Mouse (Mus musculus) MEL (cell line): ENCODE measurements at regions not wholly inside any gene's neighbourhood (a gene's known extent, or its start where the extent isn't known, plus 50 kb on each side); places are given as distances from the start of the nearest gene placed in this dataset.

Experiments
- DNase-seq: peaks from one replicate; pipeline ENCODE4 v3.0.0; 2011; ENCODE audit warnings: low read depth, low spot score
- H3K27ac ChIP-seq: 2 replicates; pipeline ENCODE4 v1.5.1; 2012; ENCODE audit warnings: low read depth, mild to moderate bottlenecking, control low read depth, low read length, moderate library complexity; ENCODE audit not compliant: control insufficient read depth
- H3K27me3 ChIP-seq, 2 experiments: fragments of 150-350 bp in 1 of 2; sonication (generic) in 1 of 2; 2 replicates each; pipeline ENCODE4 v1.6.1; 2012; ENCODE audit warnings: low read length in 2 of 2, mild to moderate bottlenecking in 2 of 2, improper control_type of control experiment in 1 of 2, moderate library complexity in 1 of 2; ENCODE audit not compliant: insufficient read depth in 2 of 2, control insufficient read depth in 1 of 2
- H3K36me3 ChIP-seq, 2 experiments: 2 replicates each; pipeline ENCODE4 v1.6.1; 2012 to 2014; ENCODE audit warnings: low read length in 2 of 2, improper control_type of control experiment in 1 of 2, inconsistent platforms in 1 of 2, mild to moderate bottlenecking in 1 of 2; ENCODE audit not compliant: insufficient read depth in 2 of 2, control insufficient read depth in 1 of 2
- H3K4me1 ChIP-seq, 2 experiments: fragments of 150-350 bp in 1 of 2; sonication (generic) in 1 of 2; 2 replicates each; pipeline ENCODE4 v1.6.1; 2012; ENCODE audit warnings: low read length in 2 of 2, improper control_type of control experiment in 1 of 2, mild to moderate bottlenecking in 1 of 2; ENCODE audit not compliant: insufficient read depth in 2 of 2, control insufficient read depth in 1 of 2
- H3K4me3 ChIP-seq, 2 experiments: fragments of 150-350 bp in 1 of 2; sonication (generic) in 1 of 2; 2 replicates each; pipeline ENCODE4 v1.5.1; 2012; ENCODE audit warnings: low read depth in 2 of 2, low read length in 2 of 2, mild to moderate bottlenecking in 2 of 2, moderate library complexity in 2 of 2, control low read depth in 1 of 2, improper control_type of control experiment in 1 of 2; ENCODE audit not compliant: control insufficient read depth in 1 of 2, insufficient read depth in 1 of 2
- H3K79me2 ChIP-seq: 2 replicates; pipeline ENCODE4 v1.6.1; 2012; ENCODE audit warnings: mild to moderate bottlenecking, low read length, moderate library complexity; ENCODE audit not compliant: control insufficient read depth, poor library complexity, insufficient read depth
- H3K9ac ChIP-seq: 2 replicates; pipeline ENCODE4 v1.6.1; 2012; ENCODE audit warnings: low read depth, mild to moderate bottlenecking, control low read depth, low read length, moderate library complexity; ENCODE audit not compliant: control insufficient read depth, poor library complexity, severe bottlenecking
- H3K9me3 ChIP-seq: fragments of 150-350 bp; sonication (generic); replicated peaks from 2 replicates; pipeline ENCODE4 v1.6.1; 2012; ENCODE audit warnings: mild to moderate bottlenecking, low read length, improper control_type of control experiment, moderate library complexity; ENCODE audit not compliant: insufficient read depth
- BHLHE40 ChIP-seq: IDR thresholded peaks from 2 replicates; pipeline ENCODE4 v1.6.1; 2012; ENCODE audit warnings: low read depth, mild to moderate bottlenecking, inconsistent platforms, low read length, improper control_type of control experiment, borderline replicate concordance
- CHD1 ChIP-seq: IDR thresholded peaks from 2 replicates; pipeline ENCODE4 v1.6.1; 2012; ENCODE audit warnings: low read depth, mild to moderate bottlenecking, inconsistent platforms, low read length, improper control_type of control experiment
- CTCF ChIP-seq, 3 experiments: IDR thresholded peaks in 2 of 3; conservative IDR thresholded peaks in 1 of 3; 2 replicates each; pipeline ENCODE4 v1.5.1; 2011 to 2012; ENCODE audit warnings: low read length in 3 of 3, low read depth in 2 of 3, mild to moderate bottlenecking in 2 of 3, improper control_type of control experiment in 1 of 3, inconsistent platforms in 1 of 3, mixed read lengths in 1 of 3, moderate library complexity in 1 of 3; ENCODE audit not compliant: control insufficient read depth in 1 of 3, insufficient read depth in 1 of 3, poor library complexity in 1 of 3, severe bottlenecking in 1 of 3
- EP300 ChIP-seq, 2 experiments: IDR thresholded peaks; 2 replicates each; pipeline ENCODE4 v1.6.1; 2011; ENCODE audit warnings: improper control_type of control experiment in 2 of 2, low read length in 2 of 2, low read depth in 1 of 2, mild to moderate bottlenecking in 1 of 2
- ETS1 ChIP-seq: IDR thresholded peaks from 2 replicates; pipeline ENCODE4 v1.6.1; 2012; ENCODE audit warnings: low read depth, mild to moderate bottlenecking, inconsistent platforms, low read length, improper control_type of control experiment, moderate library complexity
- GABPA ChIP-seq: IDR thresholded peaks from 2 replicates; pipeline ENCODE4 v1.6.1; 2012; ENCODE audit warnings: low read depth, mild to moderate bottlenecking, inconsistent platforms, low read length, improper control_type of control experiment, moderate library complexity
- HCFC1 ChIP-seq: IDR thresholded peaks from 2 replicates; pipeline ENCODE4 v1.6.1; 2012; ENCODE audit warnings: low read depth, mild to moderate bottlenecking, inconsistent platforms, low read length, improper control_type of control experiment, moderate library complexity
- JUND ChIP-seq: IDR thresholded peaks from 2 replicates; pipeline ENCODE4 v1.6.1; 2011; ENCODE audit warnings: low read depth, mild to moderate bottlenecking, improper control_type of control experiment, low read length
- MAFK ChIP-seq: IDR thresholded peaks from 2 replicates; pipeline ENCODE4 v1.6.1; 2011; ENCODE audit warnings: low read depth, mild to moderate bottlenecking, low read length, improper control_type of control experiment, borderline replicate concordance
- MAX ChIP-seq: IDR thresholded peaks from 2 replicates; pipeline ENCODE4 v1.6.1; 2011; ENCODE audit warnings: low read length, improper control_type of control experiment
- MAZ ChIP-seq: IDR thresholded peaks from 2 replicates; pipeline ENCODE4 v1.6.1; 2012; ENCODE audit warnings: low read depth, mild to moderate bottlenecking, inconsistent platforms, low read length, improper control_type of control experiment
- MEF2A ChIP-seq: IDR thresholded peaks from 2 replicates; pipeline ENCODE4 v1.6.1; 2014; ENCODE audit warnings: low read depth, mild to moderate bottlenecking, inconsistent platforms, low read length, improper control_type of control experiment; ENCODE audit not compliant: poor library complexity, insufficient replicate concordance, severe bottlenecking; ENCODE audit errors: extremely low read depth
- MXI1 ChIP-seq: IDR thresholded peaks from 2 replicates; pipeline ENCODE4 v1.6.1; 2011; ENCODE audit warnings: mild to moderate bottlenecking, low read depth, low read length, improper control_type of control experiment
- NELFE ChIP-seq: IDR thresholded peaks from 2 replicates; pipeline ENCODE4 v1.6.1; 2011; ENCODE audit warnings: low read depth, low read length, improper control_type of control experiment
- NRF1 ChIP-seq: IDR thresholded peaks from 2 replicates; pipeline ENCODE4 v1.6.1; 2014; ENCODE audit warnings: low read depth, mild to moderate bottlenecking, inconsistent platforms, low read length, improper control_type of control experiment, moderate library complexity; ENCODE audit not compliant: poor library complexity, insufficient read depth, severe bottlenecking
- POLR2A ChIP-seq, 2 experiments: IDR thresholded peaks; 2 replicates each; pipeline ENCODE4 v1.6.1; 2011 to 2012; ENCODE audit warnings: low read length in 2 of 2, mild to moderate bottlenecking in 2 of 2, control low read depth in 1 of 2, improper control_type of control experiment in 1 of 2, low read depth in 1 of 2, moderate library complexity in 1 of 2; ENCODE audit not compliant: control insufficient read depth in 1 of 2, insufficient read depth in 1 of 2, poor library complexity in 1 of 2
- POLR2AphosphoS2 ChIP-seq: IDR thresholded peaks from 2 replicates; pipeline ENCODE4 v1.6.1; 2011; ENCODE audit warnings: low read length, improper control_type of control experiment
- RAD21 ChIP-seq: IDR thresholded peaks from 2 replicates; pipeline ENCODE4 v1.6.1; 2011; ENCODE audit warnings: mild to moderate bottlenecking, low read depth, low read length, improper control_type of control experiment
- RCOR1 ChIP-seq: IDR thresholded peaks from 2 replicates; pipeline ENCODE4 v1.6.1; 2012; ENCODE audit warnings: low read depth, mild to moderate bottlenecking, inconsistent platforms, low read length, improper control_type of control experiment
- SIN3A ChIP-seq: IDR thresholded peaks from 2 replicates; pipeline ENCODE4 v1.6.1; 2012; ENCODE audit warnings: low read length, improper control_type of control experiment, inconsistent platforms
- SMC3 ChIP-seq: IDR thresholded peaks from 2 replicates; pipeline ENCODE4 v1.6.1; 2011; ENCODE audit warnings: low read depth, low read length, improper control_type of control experiment
- TCF12 ChIP-seq: IDR thresholded peaks from 2 replicates; pipeline ENCODE4 v1.6.1; 2014; ENCODE audit warnings: low read depth, mild to moderate bottlenecking, inconsistent platforms, low read length, improper control_type of control experiment, moderate library complexity
- UBTF ChIP-seq: IDR thresholded peaks from 2 replicates; pipeline ENCODE4 v1.6.1; 2012; ENCODE audit warnings: low read depth, mild to moderate bottlenecking, inconsistent platforms, low read length, improper control_type of control experiment, moderate library complexity, borderline replicate concordance; ENCODE audit not compliant: insufficient read depth
- USF2 ChIP-seq, 2 experiments: IDR thresholded peaks; 2 replicates each; pipeline ENCODE4 v1.6.1; 2011 to 2012; ENCODE audit warnings: improper control_type of control experiment in 2 of 2, low read length in 2 of 2, borderline replicate concordance in 1 of 2, inconsistent platforms in 1 of 2, low read depth in 1 of 2, mild to moderate bottlenecking in 1 of 2; ENCODE audit not compliant: insufficient read depth in 1 of 2
- ZC3H11A ChIP-seq: IDR thresholded peaks from 2 replicates; pipeline ENCODE4 v1.6.1; 2012; ENCODE audit warnings: low read depth, mild to moderate bottlenecking, inconsistent platforms, low read length, improper control_type of control experiment
- ZKSCAN1 ChIP-seq: IDR thresholded peaks from 2 replicates; pipeline ENCODE4 v1.6.1; 2012; ENCODE audit warnings: low read depth, mild to moderate bottlenecking, inconsistent platforms, low read length, improper control_type of control experiment, moderate library complexity
- ZNF384 ChIP-seq: IDR thresholded peaks from 2 replicates; pipeline ENCODE4 v1.6.1; 2012; ENCODE audit warnings: low read depth, mild to moderate bottlenecking, inconsistent platforms, low read length, improper control_type of control experiment

DNA sequence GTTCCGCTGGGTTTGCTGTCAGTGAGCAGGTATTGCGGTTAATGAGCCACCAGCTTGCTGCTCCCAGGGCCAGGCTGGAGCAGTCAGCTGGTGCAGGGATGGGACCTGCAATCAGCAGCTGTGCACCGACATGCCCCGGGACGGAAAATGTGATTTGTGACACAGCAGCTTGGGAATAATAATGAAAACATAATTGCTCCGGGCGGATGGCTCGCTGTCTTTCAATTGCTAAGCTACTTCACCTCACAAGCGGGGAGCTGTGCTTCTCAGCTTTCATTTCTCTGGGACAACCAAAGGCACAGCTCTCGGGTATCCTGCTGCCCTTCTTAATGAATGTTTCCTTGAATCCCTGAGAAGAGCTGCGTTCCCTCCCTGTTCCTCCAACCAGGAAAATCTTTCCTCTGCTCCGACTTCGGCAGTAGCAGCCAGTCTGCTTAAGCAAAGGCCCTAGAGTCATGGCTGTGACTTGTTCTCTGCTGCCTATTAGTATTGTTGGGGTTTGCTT is 235.3 kb upstream of the A1bg start:
- H3K9me3 ChIP-seq = no peaks in the 10 kb centered on the region
- H3K27me3 ChIP-seq = no peaks in the 10 kb centered on the region
- no peak for DNase-seq
- no peaks in the 10 kb centered on the region for H3K79me2 ChIP-seq
- TF ChIP-seq MAFK (no peak), RAD21 (no peak), ZKSCAN1 (no peak), CHD1 (no peak), POLR2A (IDR thresholded peaks at IDR 0.05; ENCODE audit: control insufficient read depth in 1 of 2, insufficient read depth in 1 of 2, low read depth in 1 of 2, low read length in 2 of 2, poor library complexity in 1 of 2) (no peak), ZNF384 (no peak), UBTF (no peak), POLR2AphosphoS2 (no peak), MXI1 (no peak), JUND (no peak), MEF2A (no peak)
- no peak overlapping the region for H3K27ac ChIP-seq
- no peaks in the 10 kb centered on the region for H3K4me1 ChIP-seq
- no peaks in the 10 kb centered on the region for H3K36me3 ChIP-seq
- no peak overlapping the region for H3K9ac ChIP-seq
- H3K4me3 ChIP-seq = no peak overlapping the region

DNA sequence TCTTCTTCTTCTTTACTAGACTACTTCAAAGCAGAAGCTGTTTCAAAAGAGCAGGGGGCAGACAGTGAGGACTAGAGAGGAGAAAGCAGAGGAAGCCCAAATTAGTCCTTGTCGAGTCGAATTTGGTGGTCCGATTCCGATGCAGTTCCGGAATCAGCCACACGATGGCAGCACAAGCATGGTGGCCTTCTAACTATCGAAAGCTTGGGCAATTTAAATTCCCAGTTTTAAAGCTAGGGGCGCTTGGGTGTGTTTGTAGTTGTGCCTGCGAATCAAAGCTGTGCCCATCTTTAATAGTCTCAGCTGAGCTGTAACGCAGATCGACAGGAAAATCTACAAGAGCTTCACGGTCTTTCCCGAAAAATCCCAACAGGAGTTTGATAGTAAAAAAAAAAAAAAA is 234.7 kb upstream of the A1bg start:
- H3K27me3 ChIP-seq = no peaks in the 10 kb centered on the region
- H3K9ac ChIP-seq = no peak overlapping the region
- H3K4me1 ChIP-seq = no peaks in the 10 kb centered on the region
- peak; percentile 77 for DNase-seq
- no peaks in the 10 kb centered on the region for H3K36me3 ChIP-seq
- no peak overlapping the region for H3K27ac ChIP-seq
- no peaks in the 10 kb centered on the region for H3K9me3 ChIP-seq
- no peak overlapping the region for H3K4me3 ChIP-seq
- H3K79me2 ChIP-seq = no peaks in the 10 kb centered on the region
- TF ChIP-seq SMC3 (peak; percentile 94), SIN3A (0 out of 2 replicates have a peak, but pooled peaks have one; percentile 26), POLR2A (IDR thresholded peaks at IDR 0.05; ENCODE audit: control insufficient read depth in 1 of 2, insufficient read depth in 1 of 2, low read depth in 1 of 2, low read length in 2 of 2, poor library complexity in 1 of 2) (no peak), JUND (no peak), TCF12 (no peak), ETS1 (no peak), GABPA (no peak), MEF2A (no peak), EP300 (IDR thresholded peaks at IDR 0.05; ENCODE audit: low read depth in 1 of 2, low read length in 2 of 2) (no peak), NRF1 (no peak), NELFE (no peak), ZC3H11A (peak; percentile 73), RAD21 (peak; percentile 91), HCFC1 (no peak), MAX (no peak), USF2 (IDR thresholded peaks at IDR 0.05; ENCODE audit: borderline replicate concordance in 1 of 2, insufficient read depth in 1 of 2, low read depth in 1 of 2, low read length in 2 of 2) (no peak), RCOR1 (no peak), MAFK (no peak), ZNF384 (peak; percentile 57; the same call in 1 of the 2 replicates), BHLHE40 (no peak), POLR2AphosphoS2 (no peak), CTCF (IDR thresholded peaks at IDR 0.05 in 2 of 3, conservative IDR thresholded peaks at IDR 0.05 in 1 of 3; ENCODE audit: control insufficient read depth in 1 of 3, insufficient read depth in 1 of 3, low read depth in 2 of 3, low read length in 3 of 3, poor library complexity in 1 of 3, severe bottlenecking in 1 of 3) (peak; percentile 94 to 97 (median 97)), MAZ (no peak), MXI1 (no peak)
